8 mouse cellular contexts compared by ENCODE assay signal in genomic region chr7:45589173-45589572, GRCm38 (mm10). TPM values are rescaled to one million over a fixed set of nuclear protein-coding genes. Genes with fewer than 3 reads are reported as not detected.
DNase-seq lines count a peak whose midpoint lies in the region; ATAC-seq lines count a peak whose summit lies in the region.

No protein-coding gene starts in this region.

- ATAC-seq in hindbrain, embryonic 12.5 days (ENCODE audit: low FRiP score) = peak; percentile 98

- no peaks in the 10 kb centered on the region for H3K27me3 ChIP-seq in hindbrain, embryonic 12.5 days

- no peak overlapping the region for H3K27ac ChIP-seq in hindbrain, embryonic 12.5 days

- H3K9ac ChIP-seq in hindbrain, embryonic 12.5 days = 0 out of 2 replicates have a peak overlapping the region, but pooled peaks have one; percentile 50

- H3K4me1 ChIP-seq in hindbrain, embryonic 12.5 days = peaks cover 7% of the 10 kb centered on the region

- peak overlapping the region; percentile 53 for H3K4me2 ChIP-seq in hindbrain, embryonic 12.5 days (replicated peaks)

- H3K9me3 ChIP-seq in hindbrain, embryonic 12.5 days (replicated peaks) = no peaks in the 10 kb centered on the region

- H3K36me3 ChIP-seq in hindbrain, embryonic 12.5 days = peaks cover 16% of the 10 kb centered on the region

- 9% methylated on average over 19 of the region's 19 CpGs for WGBS in hindbrain, embryonic 12.5 days

- DNase-seq in NIH3T3 (ENCODE audit: low read depth) = peak; percentile 98
- DNase-seq in cerebellum, postnatal 10 days = peak; percentile 96 to 97
- peak; percentile 95 to 98 for DNase-seq in frontal cortex, postnatal 10 days (ENCODE audit: low spot score in 2 of 2)
- DNase-seq in layer of hippocampus, postnatal 14 days (ENCODE audit: low spot score in 2 of 2) = peak; percentile 93 to 98
- peak; percentile 95 for DNase-seq in lung, postnatal 14 days
- DNase-seq in retina, embryonic 14.5 days (ENCODE audit: low spot score) = peak; percentile 92
- peak; percentile 89 for DNase-seq in thymus, postnatal 4 days

- H3K4me3 ChIP-seq in hindbrain, embryonic 12.5 days = peak overlapping the region; percentile 34

RNA-seq across cellular contexts. Expression of gene Bcat2, which starts 19.2 kb away (rescaled TPM):
- polyA plus RNA-seq in hindbrain, embryonic 12.5 days (2016; fragmentation: Nextera tagmentation; extraction: Ambion mirVana) = 35.2 and 36.9 TPM in 2 replicates
- 10 to 100 TPM; 21.4 to 27.2 TPM for total RNA-seq in layer of hippocampus, postnatal 14 days (2021)

RNA-seq across cellular contexts. Expression of gene Fgf21, which starts 26.1 kb away (rescaled TPM):
- 0.45 TPM in 1 of 2 replicates, not detected in the other for polyA plus RNA-seq in hindbrain, embryonic 12.5 days (2016; fragmentation: Nextera tagmentation; extraction: Ambion mirVana)
- not detected for total RNA-seq in layer of hippocampus, postnatal 14 days (2021)

RNA-seq across cellular contexts. Expression of gene Fut1, which starts 27.9 kb away (rescaled TPM):
- polyA plus RNA-seq in hindbrain, embryonic 12.5 days (2016; fragmentation: Nextera tagmentation; extraction: Ambion mirVana) = 0.14 TPM in 1 of 2 replicates, not detected in the other
- total RNA-seq in layer of hippocampus, postnatal 14 days (2021) = not detected

RNA-seq across cellular contexts. Expression of gene Izumo1, which starts 32.4 kb away (rescaled TPM):
- 0.18 TPM in 1 of 2 replicates, not detected in the other for polyA plus RNA-seq in hindbrain, embryonic 12.5 days (2016; fragmentation: Nextera tagmentation; extraction: Ambion mirVana)
- total RNA-seq in layer of hippocampus, postnatal 14 days (2021) = under 1 TPM in 1 of 2 experiments, not detected in 1; 0.23 TPM

RNA-seq across cellular contexts. Expression of gene Hsd17b14, which starts 34.5 kb away (rescaled TPM):
- 0.70 and 0.79 TPM in 2 replicates for polyA plus RNA-seq in hindbrain, embryonic 12.5 days (2016; fragmentation: Nextera tagmentation; extraction: Ambion mirVana)
- total RNA-seq in layer of hippocampus, postnatal 14 days (2021) = not detected
